ENCODE assay signal across 8 mouse cellular contexts in genomic region chr17:70633181-70633944, GRCm38 (mm10).
DNase-seq lines count a peak whose midpoint lies in the region; ATAC-seq lines count a peak whose summit lies in the region.

No protein-coding gene starts in this region.

- intact Hi-C loops in gastrocnemius, postnatal 14 days (cut with DNase I; ENCODE audit: low total_unique reads): loop anchor here (5.0 kb wide), 2 partner anchors 106 to 201 kb away; no protein-coding TSS in a partner anchor

- ATAC-seq in megakaryocyte progenitor cell, adult 5-6 weeks (replicated peaks; ENCODE audit: poor library complexity): peak; percentile 97
- ATAC-seq in activated CD4-positive, CD25-positive, alpha-beta regulatory T cell, adult 4 months: no peak

- peak; percentile 82 for DNase-seq in adrenal gland, adult 2 months
- peak; percentile 88 for DNase-seq in embryo, embryonic 10 days (ENCODE audit: low spot score)
- DNase-seq in gastrocnemius, postnatal 14 days: peak; percentile 72
- peak; percentile 41 for DNase-seq in hindlimb bud, embryonic 11.5 days (ENCODE audit: extremely low spot score, low read depth, low spot score)
- DNase-seq in left cerebral cortex, adult 18-20 months (ENCODE audit: low spot score in 2 of 2): peak; percentile 86 to 88
- DNase-seq in right cerebral cortex, postnatal 4 days: peak; percentile 88
